Mouse (Mus musculus) B cell, adult 2 months (primary cell): ENCODE results near the gene A4gnt.

Experiments used
- DNase-seq, 2 experiments: peaks; one replicate each; pipeline ENCODE4 v3.0.0; 2022

Gene A4gnt

DNA sequence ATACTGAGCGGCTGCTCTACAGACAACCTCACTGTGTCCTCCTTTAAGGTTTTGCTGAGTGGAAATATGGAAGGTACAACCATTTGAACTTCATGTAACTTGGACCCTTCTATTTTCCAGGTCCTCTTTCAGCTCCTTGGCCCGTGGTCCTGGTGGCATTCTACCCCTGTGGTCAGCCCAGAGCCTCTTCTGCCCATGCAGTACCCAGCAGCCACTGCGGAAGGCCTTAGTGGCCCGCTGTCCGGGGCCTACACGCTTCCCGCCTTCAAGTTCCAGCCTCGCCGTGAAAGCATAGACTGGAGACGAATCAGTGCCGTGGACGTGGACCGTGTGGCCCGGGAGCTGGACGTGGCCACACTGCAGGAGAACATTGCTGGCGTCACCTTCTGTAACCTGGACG is 24.9 kb downstream of the A4gnt start:
- DNase-seq, result no peak

DNA sequence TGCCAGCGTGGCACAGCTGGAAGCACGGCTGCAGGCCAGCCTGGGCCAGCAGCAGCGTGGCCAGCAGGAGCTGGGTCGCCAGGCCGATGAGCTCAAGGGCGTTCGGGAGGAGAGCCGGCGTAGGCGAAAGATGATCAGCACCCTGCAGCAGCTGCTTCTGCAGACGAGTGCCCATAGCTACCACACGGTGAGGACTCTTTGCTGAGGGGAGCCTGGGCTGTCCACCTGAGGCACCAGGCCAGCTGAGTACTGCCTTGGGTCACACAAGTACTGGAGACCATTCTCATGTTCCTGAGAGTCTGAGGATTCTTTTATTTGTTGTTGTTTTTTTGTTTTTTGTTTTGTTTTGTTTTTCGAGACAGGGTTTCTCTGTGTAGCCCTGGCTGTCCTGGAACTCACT is 25.4 kb downstream of the A4gnt start:
- no peak for DNase-seq

DNA sequence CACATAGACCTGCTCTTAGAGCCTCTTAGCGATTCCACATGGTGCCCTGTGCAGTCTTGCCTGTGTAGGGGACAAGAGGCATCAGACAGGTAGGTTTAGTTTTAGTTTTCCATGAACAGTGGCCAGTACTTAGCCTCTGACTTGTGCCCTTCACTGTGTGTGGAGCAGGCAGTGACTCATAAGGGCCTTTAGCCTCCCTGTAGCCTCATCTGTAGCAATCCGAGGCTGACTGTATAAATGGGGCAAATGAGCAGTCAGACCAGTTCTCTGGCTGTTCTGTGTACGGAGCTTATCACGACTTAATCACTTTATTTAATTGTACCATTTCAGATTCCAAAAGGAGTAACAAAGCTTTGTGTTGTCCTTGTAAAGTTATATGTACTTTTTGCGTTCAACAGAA is 27.7 kb downstream of the A4gnt start:
- no peak for DNase-seq

DNA sequence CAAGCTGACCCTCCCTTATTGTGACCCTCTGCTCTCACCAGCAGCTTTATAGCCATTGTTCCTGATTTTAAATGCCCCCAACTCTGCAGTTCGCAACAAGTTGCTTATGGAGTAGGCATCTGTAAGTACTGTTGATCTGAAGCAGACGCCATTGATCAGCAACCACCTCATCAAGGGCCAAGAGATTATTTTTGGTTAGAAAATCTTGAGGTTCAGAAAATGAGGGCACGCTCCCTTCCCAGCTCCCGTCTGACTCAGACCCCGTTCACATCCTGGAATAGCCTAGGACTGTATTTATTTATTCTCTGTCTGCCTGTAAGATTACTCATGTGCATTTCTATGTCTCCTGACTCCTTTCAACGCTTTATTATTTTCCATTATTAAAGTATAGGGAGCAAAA is 33.1 kb downstream of the A4gnt start:
- no peak for DNase-seq

DNA sequence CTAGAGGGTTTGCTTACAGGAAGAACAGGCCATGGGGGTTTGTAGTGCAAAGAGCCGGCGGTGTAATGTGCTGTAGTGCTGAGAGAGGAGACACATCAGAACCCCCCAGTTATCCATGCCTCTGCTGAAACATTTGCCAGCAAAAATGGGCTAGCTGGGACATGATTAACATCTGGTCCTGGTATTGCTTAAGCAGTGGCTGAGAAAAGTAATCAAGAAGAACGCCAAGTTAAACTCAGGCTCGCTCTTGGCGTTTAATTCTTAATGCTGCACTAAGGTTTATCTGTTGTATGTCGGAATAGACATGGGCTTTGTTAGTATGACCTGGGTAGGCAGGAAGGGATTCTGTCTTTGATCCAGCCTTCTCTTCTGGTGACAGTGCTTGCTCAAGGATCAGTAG is 33.8 kb downstream of the A4gnt start:
- DNase-seq, result no peak

DNA sequence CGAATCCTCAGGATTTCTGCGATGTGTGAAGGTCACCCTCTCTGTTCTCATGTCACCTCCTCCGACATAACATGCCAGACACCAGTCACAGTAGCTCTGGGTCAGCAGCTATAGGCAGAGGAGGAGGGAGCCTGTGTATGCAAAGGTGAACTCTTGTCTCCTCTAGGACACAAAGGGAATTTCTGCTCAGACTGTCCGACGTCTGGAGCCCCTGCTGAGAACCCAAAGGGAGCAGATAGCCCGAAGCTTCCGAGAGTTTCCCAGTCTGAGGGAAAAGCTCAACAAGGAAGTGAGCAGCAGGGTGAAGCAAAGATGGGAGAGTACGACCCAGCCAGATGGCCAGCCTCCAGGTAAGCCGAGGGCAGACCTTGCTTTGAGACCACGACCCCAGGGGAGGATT is 48.5 kb downstream of the A4gnt start:
- no peak for DNase-seq

DNA sequence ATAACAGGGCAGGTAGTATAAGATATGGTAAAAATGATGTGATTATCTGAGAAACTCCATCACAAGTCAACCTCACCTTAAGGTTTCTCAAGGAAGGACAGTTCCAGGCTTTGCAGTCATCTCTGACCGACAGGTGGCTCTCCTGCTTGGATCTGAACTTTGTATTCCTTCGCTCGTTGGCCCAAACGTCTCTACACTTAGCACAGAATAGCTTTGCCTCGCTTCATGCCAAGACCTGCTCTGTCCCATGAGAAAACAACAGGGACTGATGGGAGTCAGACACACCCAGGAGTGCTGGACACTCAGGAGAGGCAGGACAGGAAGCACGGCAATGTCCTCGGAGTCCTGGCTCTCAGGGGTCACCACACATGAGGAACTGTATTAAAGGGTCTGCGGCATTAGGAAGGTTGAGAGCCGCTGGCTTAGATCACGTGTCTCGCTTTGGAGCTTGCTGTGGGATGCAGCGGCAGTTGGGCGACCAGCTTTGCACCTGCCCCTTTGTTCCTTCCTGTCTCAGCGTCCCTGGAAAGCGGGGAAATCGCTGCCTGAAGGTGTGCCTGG is 49.4 kb downstream of the A4gnt start:
- DNase-seq, result no peak

DNA sequence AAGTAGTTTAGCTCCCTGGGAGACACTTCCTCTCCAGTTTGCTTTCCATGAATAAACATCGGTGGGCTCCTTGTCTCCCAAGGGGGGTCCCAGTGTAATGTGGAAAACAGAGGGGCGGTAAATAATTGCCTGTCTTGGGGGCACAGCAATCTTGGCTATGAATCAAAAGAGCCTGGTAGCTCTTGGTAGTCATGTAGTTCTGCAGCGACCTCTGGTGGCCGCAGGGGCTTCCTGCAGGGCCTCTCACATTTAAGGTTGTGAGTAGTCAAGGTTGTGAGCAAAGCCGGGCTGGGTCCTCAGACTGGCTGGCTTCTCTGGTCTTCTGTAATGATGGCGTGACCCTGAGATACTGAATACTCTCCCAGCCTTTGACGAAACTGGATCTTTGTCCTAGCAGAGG is 50.1 kb downstream of the A4gnt start:
- peak; percentile 24 to 38 for DNase-seq

DNA sequence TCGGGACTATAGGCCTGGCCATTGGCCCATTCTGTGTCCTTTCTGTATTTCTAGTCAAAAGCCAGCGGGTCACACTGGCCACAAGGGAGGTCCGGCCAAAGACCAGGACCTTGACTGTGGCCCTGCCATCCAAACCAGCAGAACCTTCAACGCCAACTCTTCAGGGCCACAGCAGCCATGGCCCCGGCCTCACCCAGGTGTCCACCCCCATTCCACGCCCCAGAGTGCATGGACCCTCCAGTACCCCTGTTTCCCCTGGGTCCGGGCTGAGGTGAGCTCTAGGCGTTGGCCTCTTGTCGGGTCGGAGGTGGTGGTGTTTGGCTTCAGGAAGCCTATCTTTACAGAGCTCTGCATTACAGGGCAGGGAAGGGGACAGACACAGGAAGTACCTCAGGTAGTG is 50.6 kb downstream of the A4gnt start:
- no peak for DNase-seq

DNA sequence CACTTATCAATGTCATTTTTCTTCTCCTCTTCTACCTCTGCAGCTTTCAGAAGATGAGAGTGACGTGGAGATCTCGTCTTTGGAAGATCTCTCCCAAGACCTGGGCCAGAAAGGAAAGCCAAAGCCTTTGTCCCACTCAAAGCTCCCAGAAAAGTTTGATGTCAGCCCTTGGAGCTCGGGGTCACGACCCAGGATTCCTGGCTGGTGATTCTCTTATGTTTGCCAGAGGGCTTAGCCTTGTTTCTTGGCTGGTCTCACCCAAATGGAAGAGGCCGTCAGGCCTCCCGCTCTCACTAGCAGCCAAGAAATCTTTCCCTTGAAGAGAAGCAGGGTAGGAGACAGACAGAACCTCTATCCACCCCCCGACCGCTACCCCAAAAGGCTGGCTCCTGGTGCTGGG is 55.3 kb downstream of the A4gnt start:
- DNase-seq, result no peak

DNA sequence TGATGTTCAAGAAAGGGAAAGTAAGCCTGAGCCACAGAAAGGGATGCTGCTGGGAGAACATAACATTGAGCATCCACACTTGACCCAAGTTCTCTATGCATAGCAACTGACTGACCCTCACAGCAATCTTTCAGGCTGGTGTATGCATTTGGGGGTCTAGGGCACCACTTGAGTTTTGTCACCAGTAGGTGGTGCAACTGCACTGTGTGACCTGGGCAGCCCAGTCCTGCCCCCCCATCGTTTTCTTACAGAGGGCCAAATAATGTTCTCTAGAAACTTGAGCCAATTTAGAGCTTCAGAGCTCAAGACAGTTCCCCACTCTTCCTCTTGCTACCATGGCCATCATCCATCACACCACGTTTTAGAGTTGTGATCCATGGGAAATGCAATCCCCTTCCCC is 59.3 kb downstream of the A4gnt start:
- DNase-seq, result no peak
